Mouse (Mus musculus) adipocyte (in vitro differentiated cells): Measurements from ENCODE around the gene Gm30302.
"Not testable (repeated sequence)": the region's sequence is repeated elsewhere in the genome, so short reads cannot be mapped to it uniquely, and the experiment has no call there.

Source experiments
- DNase-seq: peaks from one replicate; pipeline ENCODE4 v3.0.0-alpha.2; 2016; ENCODE audit warnings: low spot score

The Gm30302 gene

DNA sequence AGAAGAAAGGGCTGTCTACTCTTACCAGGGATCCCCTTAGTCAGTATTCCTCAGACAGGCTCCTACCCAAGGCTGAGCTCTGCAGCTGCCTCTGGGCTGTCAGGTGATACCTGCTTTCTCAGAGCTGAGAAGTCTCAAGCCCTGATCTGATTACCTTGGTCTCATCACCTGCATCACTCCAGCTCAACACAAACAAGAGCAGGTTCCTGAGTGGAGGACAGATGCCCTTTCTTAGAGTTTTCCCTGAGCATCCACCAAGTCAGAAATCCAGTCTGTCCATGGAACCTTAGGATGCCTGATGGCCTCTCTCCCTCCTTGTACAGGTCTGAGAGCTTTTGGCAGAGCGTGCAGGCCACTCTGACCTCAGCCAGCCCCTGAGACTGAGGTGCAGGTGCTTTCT is at the start of gene Gm30302:
TSS of gene Gm30302 (minus strand) at position 101 of the 400 bp plus-strand sequence.
- DNase-seq: no peak

DNA sequence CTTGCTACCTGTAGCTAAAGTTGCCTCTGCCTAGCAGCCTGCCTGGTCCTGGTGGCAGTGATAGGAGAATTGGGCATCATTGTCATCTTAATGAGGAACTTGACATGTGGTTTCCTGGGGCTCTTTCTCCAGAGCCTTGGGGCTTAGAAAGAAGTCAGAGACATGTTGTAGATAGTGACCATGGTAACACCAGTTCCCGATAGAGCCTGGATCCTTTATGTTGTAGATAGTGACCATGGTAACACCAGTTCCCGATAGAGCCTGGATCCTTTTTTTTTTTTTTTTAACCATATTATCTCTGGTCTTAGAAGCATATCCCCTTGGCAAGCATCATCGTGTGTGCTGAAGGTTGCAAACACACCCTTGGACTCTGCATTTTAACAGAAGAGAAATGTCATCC is 48.0 kb upstream of the Gm30302 start:
- DNase-seq: no peak

DNA sequence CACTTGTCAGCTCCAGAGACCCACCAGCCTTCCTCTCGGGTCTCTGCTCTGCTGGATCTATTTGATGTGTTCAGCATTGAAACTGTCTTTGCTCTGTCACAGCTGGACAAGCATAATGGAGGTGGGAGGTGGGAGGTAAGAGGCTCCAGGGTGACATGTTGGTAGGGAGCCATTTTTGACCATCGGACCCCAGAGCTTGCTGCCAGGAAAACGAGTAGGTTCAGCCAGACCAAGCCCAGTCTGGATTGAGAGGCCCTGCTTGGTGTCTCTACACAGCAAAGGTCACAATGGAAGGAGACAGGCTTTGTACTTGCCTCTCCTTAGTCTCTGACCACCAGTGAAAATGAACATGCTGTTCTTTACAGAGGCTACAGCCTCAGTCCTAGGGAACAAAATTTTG is 47.3 kb upstream of the Gm30302 start:
- no peak for DNase-seq

DNA sequence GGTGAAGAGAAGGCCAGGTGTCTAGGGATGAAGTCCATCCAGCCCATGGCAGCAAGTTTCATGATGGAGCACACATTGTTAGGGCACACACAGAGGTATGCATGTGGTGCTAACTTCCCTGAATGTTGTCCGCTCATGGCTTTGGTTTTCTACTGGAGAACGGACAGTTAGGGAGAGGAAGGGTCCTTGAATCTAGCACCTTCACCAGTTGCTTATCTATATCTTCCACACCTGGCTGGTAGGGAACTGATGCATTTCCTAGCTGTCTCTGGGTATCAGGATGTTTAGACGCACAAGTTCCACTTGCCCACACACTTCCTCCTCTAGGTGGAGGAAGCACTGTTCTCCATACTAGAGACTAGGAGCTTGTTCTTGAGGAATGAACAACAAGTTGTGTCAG is 46.9 kb upstream of the Gm30302 start:
- DNase-seq: no peak

DNA sequence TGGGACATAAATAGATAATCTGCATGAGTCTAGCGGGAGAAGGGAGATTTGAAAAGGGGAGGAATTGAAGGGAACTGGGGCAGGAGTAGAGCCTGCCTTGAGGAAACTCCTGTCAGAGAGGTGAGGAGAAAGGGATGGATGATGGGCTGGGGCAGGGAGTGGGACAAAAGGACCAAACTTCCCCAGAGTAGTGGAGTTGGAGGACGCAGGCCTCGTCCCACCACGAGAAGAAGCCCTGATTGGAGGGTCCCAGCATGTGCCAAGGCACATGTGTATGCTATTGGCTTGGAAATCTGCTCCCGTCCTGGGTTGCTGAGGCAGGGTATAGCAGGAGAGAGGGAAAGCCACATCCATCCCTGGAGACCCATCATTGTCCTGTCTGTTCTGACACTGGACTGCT is 45.3 kb upstream of the Gm30302 start:
- no peak for DNase-seq

GRCm38 (mm10) chr13:49841186-49841585 is 42.4 kb upstream of the Gm30302 start:
- DNase-seq: no peak

- DNase-seq: no peak
Observed at GRCm38 (mm10) chr13:49830355-49830754, 31.6 kb upstream of the Gm30302 start.

DNA sequence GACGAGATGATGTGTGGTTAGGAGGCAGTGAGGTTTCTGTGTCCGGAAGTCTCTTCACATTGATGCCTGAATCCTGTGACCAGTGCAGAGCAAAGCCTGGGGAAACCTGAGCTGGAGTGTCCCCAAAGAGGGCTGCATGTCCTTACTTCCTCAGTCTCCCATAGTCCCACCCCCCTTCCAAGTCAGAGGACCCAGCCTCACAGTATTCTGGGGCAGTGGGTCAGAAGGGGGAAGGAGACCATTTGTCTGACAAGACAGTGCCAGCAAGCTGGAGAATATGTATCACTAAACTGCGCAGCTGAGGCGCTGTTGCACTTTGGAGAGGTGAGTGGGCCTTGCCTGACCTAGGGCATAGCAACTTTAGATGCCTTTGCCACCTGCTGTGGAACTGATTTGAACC is 26.5 kb upstream of the Gm30302 start:
- no peak for DNase-seq

DNA sequence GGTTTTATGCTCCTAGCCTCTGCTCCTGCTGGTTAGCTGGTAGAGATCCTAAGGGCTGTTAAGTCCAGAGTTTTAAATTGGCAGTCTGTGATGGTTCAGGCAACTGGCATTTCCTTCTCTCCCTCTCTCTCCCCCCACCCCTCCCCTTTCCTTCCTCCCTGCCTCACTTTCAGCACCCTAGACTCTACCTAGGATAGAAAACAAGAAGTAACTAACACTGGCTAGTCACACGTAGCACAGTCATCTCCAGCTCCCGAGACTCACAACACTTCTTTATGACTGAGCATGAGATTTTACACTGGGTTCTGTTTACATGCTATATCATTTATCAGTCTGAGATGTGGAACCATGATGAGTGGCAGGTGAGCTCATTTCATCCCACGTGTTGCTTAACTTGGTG is 16.2 kb upstream of the Gm30302 start:
- no peak for DNase-seq

- no peak for DNase-seq
Observed at GRCm38 (mm10) chr13:49814420-49814819, 15.6 kb upstream of the Gm30302 start.

DNA sequence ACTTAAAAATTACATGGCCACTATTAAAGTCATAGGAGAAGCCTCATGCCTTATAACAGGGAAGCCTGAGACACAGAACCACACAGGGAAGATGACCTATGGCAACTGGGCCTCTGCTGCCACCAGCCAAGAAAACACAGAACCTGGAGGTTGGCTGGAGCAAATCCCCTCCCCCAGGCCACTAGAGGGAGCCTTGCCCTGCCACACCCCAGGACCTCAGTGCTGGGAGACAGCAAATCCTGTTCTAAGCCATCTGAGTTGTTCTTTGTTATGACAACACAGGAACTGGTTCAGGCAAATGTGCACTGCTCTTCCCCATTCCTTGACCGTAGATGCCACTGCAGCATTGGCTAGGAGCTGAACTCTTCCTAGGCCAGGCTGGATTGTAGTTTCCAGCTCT is 8.3 kb upstream of the Gm30302 start:
- no peak for DNase-seq

- no peak for DNase-seq
Observed at GRCm38 (mm10) chr13:49788563-49789393, 10.0 kb downstream of the Gm30302 start.

GRCm38 (mm10) chr13:49783899-49784298 is 14.9 kb downstream of the Gm30302 start:
- DNase-seq: no peak

DNA sequence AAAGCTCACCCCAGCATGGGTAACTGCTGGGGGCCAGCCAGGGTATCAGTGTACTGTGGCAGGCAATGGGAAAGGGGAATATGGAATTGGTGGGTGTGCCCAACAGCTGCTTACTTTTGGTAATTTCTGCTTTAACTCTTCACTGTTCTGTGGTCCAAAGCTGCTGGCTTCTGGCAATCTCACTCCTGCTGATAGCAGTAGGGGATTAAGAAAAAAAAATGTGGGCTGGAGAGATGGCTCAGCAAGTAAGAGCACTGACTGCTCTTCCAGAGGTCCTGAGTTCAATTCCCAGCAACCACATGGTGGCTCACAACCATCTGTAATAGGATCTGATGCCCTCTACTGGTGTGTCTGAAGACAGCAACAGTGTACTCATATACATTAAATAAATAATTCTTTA is 27.3 kb downstream of the Gm30302 start:
- not testable (repeated sequence) for DNase-seq

GRCm38 (mm10) chr13:49769111-49769510 is 29.7 kb downstream of the Gm30302 start:
- DNase-seq: no peak

GRCm38 (mm10) chr13:49768048-49768447 is 30.8 kb downstream of the Gm30302 start:
- no peak for DNase-seq

DNA sequence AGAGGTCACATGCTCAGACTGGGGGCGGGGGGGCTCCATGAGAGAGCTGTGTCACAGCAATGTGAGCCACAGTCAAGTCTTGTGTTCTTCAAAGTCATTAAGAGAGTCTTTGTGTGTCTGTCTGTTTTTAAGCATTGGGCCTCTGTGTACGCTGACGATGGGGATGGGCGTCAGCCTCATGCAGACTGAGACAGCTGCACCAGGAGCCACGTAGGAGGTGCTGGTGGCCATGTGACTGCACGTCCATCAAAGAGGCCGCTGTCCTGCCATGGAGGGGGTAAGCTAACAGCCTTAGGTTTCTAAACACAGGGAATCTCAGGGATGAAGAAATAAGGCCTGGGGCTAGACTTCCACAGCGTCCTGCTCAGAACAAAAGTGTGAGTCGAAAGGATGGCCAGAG is 32.5 kb downstream of the Gm30302 start:
- DNase-seq: no peak

DNA sequence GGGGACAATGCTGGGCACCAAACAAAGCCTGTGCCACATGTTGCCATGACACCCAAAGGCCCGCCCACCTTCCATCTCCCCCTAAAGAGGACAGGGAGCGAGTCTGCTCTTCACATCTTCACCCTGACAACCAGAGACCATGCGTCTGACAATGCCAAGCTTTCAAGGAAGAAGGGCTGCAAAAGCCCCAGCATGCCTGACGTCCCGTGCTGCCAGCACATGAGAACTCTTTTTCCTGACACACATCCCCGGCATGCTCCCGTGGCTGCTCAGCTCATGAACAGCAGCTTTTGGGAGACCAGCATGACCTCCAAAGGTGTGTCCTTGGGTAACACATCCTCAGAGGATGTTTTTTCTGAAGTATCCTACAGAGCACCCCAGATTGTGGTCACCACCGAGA is 33.5 kb downstream of the Gm30302 start:
- no peak for DNase-seq

DNA sequence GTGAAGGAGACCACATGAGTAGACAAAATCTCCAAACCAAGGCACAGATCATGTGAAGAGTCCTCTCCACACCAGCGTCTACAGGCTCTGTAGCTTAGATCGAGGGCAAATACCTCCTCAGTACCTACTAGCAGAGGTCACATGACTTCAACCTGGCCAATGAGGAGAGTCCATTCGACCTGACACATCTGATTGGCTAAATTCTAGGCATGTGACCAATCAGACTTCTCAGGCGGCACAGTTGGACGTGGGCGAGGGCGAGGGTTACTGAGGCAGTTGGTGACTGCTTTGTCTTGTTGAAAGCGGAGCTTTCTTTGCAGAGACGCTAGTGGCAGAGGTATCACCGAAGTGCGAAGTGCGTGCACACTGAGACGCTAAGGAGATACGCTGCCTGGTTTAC is 36.6 kb downstream of the Gm30302 start:
- DNase-seq: no peak

DNA sequence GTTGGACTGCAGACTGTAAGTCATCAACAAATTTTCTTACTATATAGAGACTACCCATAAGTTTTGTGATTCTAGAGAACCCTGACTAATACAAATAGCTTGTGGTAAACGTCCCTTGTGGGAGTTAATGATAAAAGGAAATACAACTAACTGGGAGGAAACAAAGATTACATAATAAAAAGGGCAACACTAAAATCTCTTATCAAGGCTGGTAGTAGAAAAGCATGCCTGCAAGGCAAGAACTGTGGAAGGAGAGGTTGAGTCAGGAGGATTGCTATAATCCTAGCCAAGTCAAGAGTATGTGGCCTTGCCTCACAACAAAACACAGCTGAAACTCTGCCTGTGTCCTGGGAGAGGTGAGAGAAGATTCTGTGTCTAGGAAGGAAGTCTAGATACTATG is 38.1 kb downstream of the Gm30302 start:
- DNase-seq: no peak

GRCm38 (mm10) chr13:49757966-49758365 is 40.8 kb downstream of the Gm30302 start:
- no peak for DNase-seq

- no peak for DNase-seq
Observed at GRCm38 (mm10) chr13:49756591-49756990, 42.2 kb downstream of the Gm30302 start.

- no peak for DNase-seq
Observed at GRCm38 (mm10) chr13:49741285-49742040, 57.3 kb downstream of the Gm30302 start.
